Mouse (Mus musculus): ENCODE measurements around the gene Sult2a8. TPM values are rescaled to one million over a fixed set of nuclear protein-coding genes. Genes with fewer than 3 reads are reported as not detected.
"Not testable (repeated sequence)": the region's sequence is repeated elsewhere in the genome, so short reads cannot be mapped to it uniquely, and the experiment has no call there.

Gene Sult2a8
- not detected in 2 replicates for polyA plus RNA-seq (2012; rRNA removed)

- DNase-seq (ENCODE audit: low read depth, low spot score), result no peak
- 57% methylated on average over 3 of the region's 3 CpGs for WGBS
Measured at GRCm38 (mm10) chr7:14446534-14446933, at the start of gene Sult2a8. TSS of gene Sult2a8 (minus strand) at chr7:14446769.

DNA sequence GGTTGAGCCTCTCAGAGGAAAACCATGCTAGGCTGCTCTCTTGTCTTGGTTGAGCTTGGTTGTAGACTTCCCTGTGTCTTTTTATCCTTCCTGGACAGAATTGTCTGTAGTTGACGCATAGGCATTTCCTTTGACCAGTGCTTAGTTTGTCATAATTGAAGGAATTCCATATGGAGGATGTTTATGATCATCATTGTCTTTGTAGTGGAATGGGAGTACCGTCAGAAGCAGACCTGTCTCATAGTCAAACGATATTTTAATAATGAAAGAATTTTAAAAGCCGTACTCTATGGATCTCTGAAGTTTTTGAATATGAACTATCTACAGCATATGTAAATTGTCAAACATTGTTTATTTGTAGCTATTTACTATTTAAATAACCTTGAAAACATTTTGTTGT, 47.6 kb upstream of the Sult2a8 start, which contains the start of gene Sult2a7:
Sult2a7 (minus strand) TSS at position 101 of the 400 bp plus-strand sequence.
- 87% methylated on average over 4 of the region's 4 CpGs for WGBS
- DNase-seq (ENCODE audit: low read depth, low spot score), result no peak

DNA sequence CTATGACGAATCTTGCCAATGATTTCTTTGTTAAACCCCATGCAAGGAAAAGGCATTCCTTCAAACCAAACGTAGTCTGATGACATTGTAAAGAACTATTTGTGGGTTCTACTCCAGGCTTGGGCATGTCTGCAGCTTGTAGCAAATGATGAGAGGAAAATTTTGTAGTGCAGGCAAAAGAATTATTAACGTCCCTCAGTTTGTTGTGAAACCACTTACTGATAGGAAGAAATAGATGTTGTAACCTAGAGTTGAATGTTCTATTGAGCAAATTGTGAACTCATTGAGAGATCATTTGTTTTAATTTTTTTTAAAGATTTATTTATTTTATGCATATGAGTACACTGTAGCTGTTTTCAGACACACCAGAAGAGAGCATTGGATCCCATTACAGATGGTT, 46.3 kb upstream of the Sult2a8 start:
- DNase-seq (ENCODE audit: low read depth, low spot score), result no peak
- 69% methylated on average over 3 of the region's 3 CpGs for WGBS

- DNase-seq (ENCODE audit: low read depth, low spot score), result no peak
Measured at GRCm38 (mm10) chr7:14439581-14439980, 7.0 kb downstream of the Sult2a8 start.

DNA sequence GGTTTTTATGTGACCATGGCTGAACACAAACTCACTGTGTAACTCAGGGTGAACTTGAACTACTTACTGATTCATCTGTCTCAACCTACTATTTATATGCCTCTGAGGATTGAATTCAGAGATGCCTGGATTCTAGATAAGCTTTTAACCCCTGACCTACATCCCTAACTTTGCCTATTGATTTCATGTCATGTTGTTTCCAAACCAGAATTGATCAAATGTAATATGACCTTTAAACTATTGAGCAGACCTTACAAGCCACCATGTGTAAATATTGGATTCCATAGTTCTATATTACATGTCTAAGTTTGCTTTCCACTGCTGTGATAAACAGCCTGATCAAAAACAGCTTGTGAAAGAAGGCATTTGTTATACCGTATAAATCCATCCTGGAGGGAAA, 8.1 kb downstream of the Sult2a8 start:
- WGBS, result 68% methylated on average over 1 of the region's 1 CpGs
- DNase-seq (ENCODE audit: low read depth, low spot score), result no peak

- 73% methylated on average over 2 of the region's 2 CpGs for WGBS
- DNase-seq (ENCODE audit: low read depth, low spot score), result no peak
Measured at GRCm38 (mm10) chr7:14438029-14438428, 8.5 kb downstream of the Sult2a8 start.

GRCm38 (mm10) chr7:14399363-14399762, 47.2 kb downstream of the Sult2a8 start:
- not testable (repeated sequence) for DNase-seq (ENCODE audit: low read depth, low spot score)

DNA sequence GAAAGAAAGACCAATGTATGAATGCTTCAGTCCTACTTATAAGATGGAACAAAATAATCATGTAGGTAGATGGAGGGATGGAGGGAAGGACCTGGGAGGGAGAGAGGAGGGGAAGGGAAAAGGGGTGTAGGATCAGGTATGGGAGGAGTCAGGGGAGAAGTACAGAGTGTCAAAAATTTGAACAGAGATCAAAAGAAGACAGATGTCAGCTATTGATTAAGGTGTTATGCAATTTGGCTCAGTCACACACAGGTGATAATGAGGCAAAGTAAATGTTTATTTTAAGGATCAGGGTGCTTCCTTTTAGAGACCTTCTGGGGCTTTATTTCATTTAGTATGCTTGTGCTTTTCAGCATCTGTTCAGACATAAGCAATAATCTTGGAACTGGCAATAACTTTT, 50.1 kb downstream of the Sult2a8 start:
- DNase-seq (ENCODE audit: low read depth, low spot score), result no peak

Other genes starting within 250 kb of the Sult2a8 start
- not detected in 2 replicates for gene Sult2a6, start 191.9 kb downstream of the Sult2a8 start, polyA plus RNA-seq (2012; rRNA removed)
- gene Obox8, start 113.2 kb downstream of the Sult2a8 start, polyA plus RNA-seq (2012; rRNA removed), result not detected in 2 replicates
- gene Sult2a7, start 47.5 kb upstream of the Sult2a8 start, polyA plus RNA-seq (2012; rRNA removed), result not detected in 2 replicates
- gene Vmn1r90, start 116.7 kb upstream of the Sult2a8 start, polyA plus RNA-seq (2012; rRNA removed), result 0.01 TPM in 1 of 2 replicates, not detected in the other
- gene Obox7, start 212.7 kb upstream of the Sult2a8 start, polyA plus RNA-seq (2012; rRNA removed), result not detected in 2 replicates

Measured in large intestine, adult 2 months (tissue).